Mouse (Mus musculus) hindlimb bud, embryonic 11.5 days (tissue): ENCODE measurements around the gene Smndc1.

Experiments
- DNase-seq: peaks from one replicate; pipeline ENCODE4 v3.0.0-alpha.2; 2012; ENCODE audit warnings: low read depth, low spot score; ENCODE audit errors: extremely low spot score

The Smndc1 gene

GRCm38 (mm10) chr19:53389851-53390431 is 437 bp downstream of the Smndc1 start:
- no peak for DNase-seq

DNA sequence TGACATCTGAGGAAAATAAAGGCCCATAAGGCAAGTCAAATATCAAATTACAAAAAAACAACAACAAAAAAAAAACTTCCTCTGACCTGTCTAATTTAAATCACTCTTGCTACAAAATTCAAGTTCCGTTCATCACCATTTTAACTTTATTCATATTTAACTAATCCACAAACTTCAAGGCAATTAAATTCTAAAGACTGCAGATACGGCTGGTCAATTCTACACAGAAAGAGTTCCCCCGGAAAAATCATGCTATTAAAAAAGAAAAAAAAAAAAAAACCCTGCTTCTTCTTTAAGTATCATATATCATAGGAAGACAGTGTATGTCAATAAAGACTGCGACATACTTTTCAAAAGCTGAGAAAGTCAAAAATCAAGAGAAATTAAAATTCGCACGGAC is 961 bp downstream of the Smndc1 start:
- DNase-seq = no peak

- no peak for DNase-seq
Observed at GRCm38 (mm10) chr19:53383336-53383735, 7.0 kb downstream of the Smndc1 start.

DNA sequence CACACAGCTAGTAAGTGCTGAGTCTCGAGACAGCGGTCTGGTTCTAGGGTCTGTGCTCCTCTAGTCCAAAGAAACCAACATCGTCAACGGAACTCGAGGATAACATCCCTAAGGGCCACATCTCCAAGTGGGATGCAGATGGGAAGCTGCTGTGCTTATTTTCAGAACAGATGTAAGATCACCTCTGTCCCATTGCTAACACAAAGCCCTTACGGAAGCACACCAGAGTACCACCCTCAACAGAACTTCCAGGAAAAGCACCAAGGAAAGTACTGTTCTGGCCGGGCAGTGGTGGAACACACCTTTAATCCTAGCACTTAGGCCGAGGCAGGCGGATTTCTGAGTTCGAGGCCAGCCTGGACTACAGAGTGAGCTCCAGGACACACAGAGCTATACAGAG is 12.0 kb downstream of the Smndc1 start:
- DNase-seq = no peak

- DNase-seq = no peak
Observed at GRCm38 (mm10) chr19:53377652-53378051, 12.7 kb downstream of the Smndc1 start.

DNA sequence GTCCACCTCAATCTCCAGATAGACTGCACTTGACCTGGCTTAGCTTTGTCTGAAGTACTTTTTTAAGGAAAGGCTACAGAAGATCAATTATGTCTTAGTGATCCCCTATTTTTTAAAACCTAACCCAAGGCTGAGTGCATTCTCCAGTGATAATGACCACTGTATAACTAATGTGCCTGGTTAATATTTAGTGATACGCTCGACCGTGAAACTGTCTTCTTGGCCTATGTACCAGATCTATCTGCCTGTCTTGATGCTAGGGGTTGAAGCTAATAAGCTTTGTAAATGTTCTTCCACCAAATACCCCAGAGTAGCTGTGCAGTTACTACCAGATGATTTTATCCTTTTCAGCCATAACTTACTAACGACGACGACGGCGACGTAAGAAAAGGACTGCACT is 14.6 kb downstream of the Smndc1 start:
- no peak for DNase-seq

DNA sequence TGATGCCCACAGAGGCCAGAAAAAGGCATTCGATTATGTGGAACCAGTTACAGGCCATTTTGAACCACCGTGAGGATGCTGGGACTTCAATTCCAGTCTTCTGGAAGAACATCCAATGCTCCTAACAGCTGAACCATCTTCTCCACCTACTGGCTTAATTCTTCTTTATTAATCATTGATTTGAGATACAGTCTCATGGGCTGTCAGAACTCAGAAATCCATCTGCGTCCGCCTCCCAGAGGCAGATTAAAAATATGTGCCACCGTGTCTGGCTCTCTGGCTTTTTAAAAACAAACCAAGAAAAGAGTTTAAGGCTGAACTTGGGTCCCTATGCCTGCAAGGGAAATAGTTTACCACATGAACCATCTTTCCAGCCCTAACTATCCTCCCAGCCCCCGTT is 15.1 kb downstream of the Smndc1 start:
- no peak for DNase-seq

- no peak for DNase-seq
Observed at GRCm38 (mm10) chr19:53373570-53373969, 16.8 kb downstream of the Smndc1 start.

DNA sequence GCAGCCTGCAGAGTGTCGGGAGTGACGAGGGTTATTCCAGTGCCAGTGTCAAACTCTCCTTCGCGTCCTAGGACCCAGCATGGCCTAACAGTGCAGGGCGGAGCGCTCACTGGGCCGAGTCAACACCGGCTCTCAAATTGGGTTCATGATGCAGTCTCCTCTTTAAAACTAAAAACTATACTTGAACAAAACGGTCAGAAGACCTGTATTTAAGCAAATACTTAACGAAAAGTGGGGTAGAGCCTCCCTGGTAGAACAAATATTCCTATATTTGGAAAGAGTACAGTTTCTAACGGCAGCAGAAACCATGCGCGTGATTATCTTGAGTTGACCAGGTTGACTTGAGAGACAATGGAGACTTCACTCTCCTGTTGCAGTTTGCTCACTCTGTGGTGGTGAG is 18.7 kb downstream of the Smndc1 start, which contains the start of gene Gm10197:
Gene Gm10197, minus strand, starts transcription at position 101 of the 400 bp plus-strand sequence.
- no peak for DNase-seq

- no peak for DNase-seq
Observed at GRCm38 (mm10) chr19:53370233-53370632, 20.1 kb downstream of the Smndc1 start.

DNA sequence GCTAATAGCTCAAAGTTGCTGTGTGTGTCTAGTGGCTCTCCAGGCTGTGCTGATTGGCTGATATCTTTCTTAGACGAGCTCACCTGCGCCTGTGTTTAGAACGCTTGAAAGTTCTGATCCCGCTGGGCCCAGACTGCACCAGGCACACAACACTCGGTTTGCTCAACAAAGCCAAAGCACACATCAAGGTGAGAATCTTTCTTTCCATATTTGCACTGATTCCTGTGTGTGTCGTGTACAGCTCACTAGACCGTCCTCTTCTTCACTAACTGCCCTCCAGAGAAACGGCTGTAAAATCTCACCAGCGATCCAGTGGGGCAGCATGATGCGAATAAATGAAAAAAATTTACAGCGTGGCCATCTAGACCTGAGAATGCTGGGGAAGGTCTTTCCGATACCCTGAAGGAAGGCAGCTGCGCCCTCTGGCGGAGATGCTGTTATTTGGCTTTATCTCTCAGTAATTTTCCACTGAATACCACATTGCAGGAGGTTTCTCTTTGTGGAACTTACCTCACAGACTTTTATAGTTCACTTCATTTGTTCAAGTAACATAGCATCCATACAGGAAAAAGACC is 20.8 kb downstream of the Smndc1 start:
- DNase-seq = peak; percentile 81

- no peak for DNase-seq
Observed at GRCm38 (mm10) chr19:53366881-53367280, 23.5 kb downstream of the Smndc1 start.

DNA sequence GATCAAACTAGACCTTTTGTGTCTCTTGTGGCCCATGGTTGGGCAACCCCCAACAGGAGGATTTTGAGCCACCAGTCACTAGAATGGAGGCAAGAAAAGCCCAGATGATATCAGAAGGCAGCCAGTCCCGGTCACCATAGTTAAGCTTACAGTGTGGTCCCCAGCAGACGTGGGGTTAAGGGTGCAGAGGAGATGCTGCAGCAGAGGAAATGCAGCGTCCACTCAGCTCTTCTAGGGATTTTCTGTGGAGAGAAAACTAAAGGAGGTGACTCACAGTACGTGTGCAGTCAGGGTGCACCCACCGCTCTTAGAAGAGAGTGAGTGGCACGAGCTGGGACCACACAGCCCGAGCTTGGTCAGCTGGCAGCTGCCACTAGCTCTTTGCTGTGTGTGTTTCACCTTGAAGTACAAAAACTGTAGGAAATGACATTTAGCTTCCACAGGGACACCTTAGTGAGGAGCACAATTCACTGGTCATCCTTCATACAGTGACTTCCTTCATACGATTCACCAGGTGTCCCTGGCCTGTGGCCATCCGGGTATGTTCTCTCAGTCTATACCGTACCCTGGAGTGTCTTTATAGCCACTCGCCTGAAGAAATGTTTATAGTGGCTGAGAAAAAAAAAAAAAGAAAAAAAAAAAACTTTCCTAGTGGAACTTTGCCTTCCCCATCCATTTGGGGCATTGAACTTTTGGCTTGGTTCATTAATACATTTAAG is 24.2 kb downstream of the Smndc1 start:
- DNase-seq = no peak

DNA sequence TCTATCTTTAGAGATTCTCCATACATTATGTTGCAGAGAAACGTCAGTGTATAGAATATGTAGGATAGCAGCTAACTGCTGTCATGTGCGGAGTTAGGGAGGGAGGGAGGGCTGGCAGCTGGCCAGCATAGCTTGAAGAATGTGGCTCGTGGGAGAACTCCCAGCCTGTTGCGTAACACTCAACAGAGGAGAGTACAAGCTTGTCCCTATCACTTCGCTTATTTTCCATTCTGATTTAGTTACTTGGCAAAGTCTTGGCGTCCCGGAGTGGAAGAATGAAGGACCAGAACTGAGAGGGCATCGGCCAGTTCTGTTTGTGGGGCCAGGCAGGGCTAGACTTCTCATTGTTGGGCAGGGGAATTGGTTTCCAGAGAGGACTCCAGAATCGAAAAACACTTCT is 25.4 kb downstream of the Smndc1 start:
- no peak for DNase-seq

DNA sequence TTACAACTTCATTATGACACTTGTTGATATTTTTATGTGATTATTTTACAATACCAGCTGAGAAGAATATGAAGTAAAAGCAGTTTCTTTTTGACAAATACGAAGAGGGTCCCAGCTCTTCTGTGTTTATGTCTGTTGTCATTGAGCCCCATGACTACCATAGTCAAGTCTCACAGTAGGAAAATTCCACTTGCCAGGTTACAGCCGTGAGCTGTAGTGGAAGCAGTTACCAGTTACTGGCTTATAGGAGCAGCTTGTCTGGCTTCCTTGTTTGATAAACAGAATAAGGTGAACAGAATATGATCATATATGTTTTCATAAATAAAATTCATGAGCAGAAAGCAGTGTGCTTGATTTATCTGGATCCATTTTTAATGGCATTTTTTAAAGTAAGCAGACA is 25.8 kb downstream of the Smndc1 start:
- DNase-seq = no peak

GRCm38 (mm10) chr19:53362967-53363366 is 27.4 kb downstream of the Smndc1 start:
- no peak for DNase-seq

DNA sequence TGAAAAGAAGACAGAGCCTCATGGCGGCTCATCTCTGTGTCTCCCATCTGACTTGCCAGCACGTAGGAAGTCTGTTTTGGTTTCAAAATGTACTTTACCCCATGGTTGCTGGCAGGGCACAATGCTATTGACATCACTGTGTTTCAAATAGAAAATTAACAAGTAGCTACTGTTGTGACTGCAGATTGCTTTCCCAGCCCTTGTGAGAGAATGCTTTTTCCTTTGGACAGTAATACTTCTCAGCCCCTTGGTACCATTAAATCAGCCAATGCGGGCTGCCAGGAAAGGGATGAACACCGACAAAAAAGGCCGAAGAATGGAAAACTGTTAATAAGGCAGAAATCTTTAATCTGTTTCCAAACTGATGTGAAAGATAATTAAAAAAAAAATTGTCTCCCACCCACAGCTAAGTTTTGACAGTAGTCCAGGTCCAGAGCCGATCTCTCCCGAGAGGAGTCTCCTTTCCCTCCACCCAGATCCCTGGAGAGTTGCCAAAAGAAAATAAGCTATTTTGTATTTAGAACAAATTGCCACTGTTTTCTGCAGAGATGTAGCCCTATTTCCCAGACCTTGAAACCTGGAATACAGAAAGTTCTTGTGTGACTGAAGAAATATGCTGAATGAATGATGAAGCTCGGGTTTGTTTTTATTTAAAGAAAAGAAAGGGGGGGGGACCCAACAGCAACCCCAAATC is 30.0 kb downstream of the Smndc1 start:
- no peak for DNase-seq

DNA sequence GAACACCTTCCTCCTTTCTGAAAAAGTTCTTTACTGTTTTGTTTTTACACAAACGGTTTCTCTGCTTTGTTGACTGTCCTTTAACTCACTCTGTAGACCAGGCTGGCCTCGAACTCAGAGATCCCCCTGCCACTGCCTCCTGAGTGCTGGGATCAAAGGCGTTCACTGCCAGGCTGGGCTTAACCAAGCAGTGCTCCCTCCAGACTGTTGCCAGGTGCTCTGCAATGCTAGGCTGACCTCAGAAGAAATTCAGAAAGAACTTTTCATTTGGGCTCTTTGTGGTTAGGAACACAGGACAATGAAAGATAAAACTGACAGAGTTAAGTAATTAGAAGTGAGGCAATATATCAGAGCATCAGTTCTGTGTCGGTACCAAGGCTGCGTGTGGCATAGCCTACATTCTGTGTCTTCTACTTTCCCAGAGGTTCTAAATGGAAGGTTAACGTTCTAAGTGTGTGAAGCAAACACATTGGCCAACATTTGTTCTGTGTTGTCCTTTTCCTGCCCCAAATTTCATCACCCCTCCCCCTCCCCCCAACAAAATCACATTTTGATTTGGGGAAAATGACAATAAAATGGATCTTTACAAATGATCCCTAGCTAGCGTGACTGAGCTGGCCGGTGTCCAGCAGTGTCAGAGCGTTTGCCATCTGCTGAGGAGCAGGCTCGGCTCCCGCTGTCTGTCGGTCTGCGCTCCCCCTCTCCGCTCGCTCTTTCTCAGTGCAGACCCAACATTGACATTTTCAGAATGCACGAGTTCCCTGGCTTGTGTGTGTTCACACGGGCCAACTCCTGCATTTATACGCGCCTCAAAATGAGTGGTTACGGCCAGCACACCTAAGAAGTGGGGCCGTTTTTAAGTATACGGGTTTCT is 31.0 kb downstream of the Smndc1 start:
- DNase-seq = no peak

GRCm38 (mm10) chr19:53355065-53355464 is 35.3 kb downstream of the Smndc1 start:
- no peak for DNase-seq

- DNase-seq = no peak
Observed at GRCm38 (mm10) chr19:53354271-53355000, 35.9 kb downstream of the Smndc1 start.
